ENCODE assay signal across 10 mouse cellular contexts in the genomic region with DNA sequence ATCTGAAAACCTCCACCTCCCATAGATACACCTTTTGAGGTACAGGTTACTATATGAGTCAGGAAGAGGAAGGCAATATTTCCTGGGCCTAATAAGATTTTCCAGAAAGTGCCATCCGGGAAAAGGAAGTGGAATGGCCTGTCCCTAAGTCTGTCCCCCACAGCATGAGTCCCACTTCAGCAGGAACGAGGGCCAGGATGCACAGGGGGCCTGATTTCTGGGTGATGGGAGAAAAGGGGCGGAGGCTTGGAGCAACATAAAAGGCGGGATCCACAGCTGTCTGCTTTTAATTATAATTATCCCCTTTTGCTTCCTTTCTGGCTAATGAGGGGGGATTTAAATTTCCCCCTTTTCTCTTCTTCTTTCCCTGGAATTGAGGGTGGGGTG. TPM values are rescaled to one million over a fixed set of nuclear protein-coding genes. Genes with fewer than 3 reads are reported as not detected.
DNase-seq lines count a peak whose midpoint lies in the region; ATAC-seq lines count a peak whose summit lies in the region.
"Had no signal": no experiment of that assay in that cellular context is flagged by ENCODE, and none has a peak within 500 bp of the region (broad histone marks: within the 10 kb centered on the region; RNA-seq: fewer than 3 reads in every experiment).

No protein-coding gene starts in this region.

- H3K4me2 ChIP-seq in midbrain, embryonic 16.5 days (ENCODE audit: low read length), result no peak overlapping the region

- H3K36me3 ChIP-seq in forebrain, embryonic 10.5 days (replicated peaks), result peaks cover 11% of the 10 kb centered on the region
- H3K36me3 ChIP-seq in hindbrain, embryonic 10.5 days, result no peaks in the 10 kb centered on the region
- H3K36me3 ChIP-seq in midbrain, embryonic 16.5 days (ENCODE audit: control insufficient read depth, insufficient read depth, low read length), result no peaks in the 10 kb centered on the region

- no peaks in the 10 kb centered on the region for H3K9me3 ChIP-seq in forebrain, embryonic 10.5 days
- H3K9me3 ChIP-seq in hindbrain, embryonic 10.5 days, result no peaks in the 10 kb centered on the region
- no peaks in the 10 kb centered on the region for H3K9me3 ChIP-seq in midbrain, embryonic 16.5 days (replicated peaks; ENCODE audit: control insufficient read depth, low read length, poor library complexity, severe bottlenecking)

- peaks cover 100% of the 10 kb centered on the region for H3K4me1 ChIP-seq in forebrain, embryonic 10.5 days
- peaks cover 84% of the 10 kb centered on the region for H3K4me1 ChIP-seq in hindbrain, embryonic 10.5 days (replicated peaks)
- peaks cover 32% of the 10 kb centered on the region for H3K4me1 ChIP-seq in midbrain, embryonic 16.5 days (ENCODE audit: control insufficient read depth, insufficient read depth, low read length)

- peak; percentile 17 to 32 for DNase-seq in frontal cortex, postnatal 36 days (ENCODE audit: low spot score in 2 of 2)
- no peak for DNase-seq in frontal cortex, postnatal 25 days (ENCODE audit: low spot score in 2 of 2)
- DNase-seq in forebrain, embryonic 10.5 days (ENCODE audit: extremely low spot score, low spot score), result peak; percentile 61
- no peak for DNase-seq in hindbrain, embryonic 10.5 days (ENCODE audit: low spot score)
- DNase-seq in embryo, embryonic 10.5 days (ENCODE audit: low spot score), result no peak
- DNase-seq in testis, postnatal 14 days (ENCODE audit: low spot score), result no peak
- DNase-seq: gastrocnemius, postnatal 36 days; kidney, adult 11 months had no signal

- peak overlapping the region; percentile 98 for H3K27ac ChIP-seq in forebrain, embryonic 10.5 days
- H3K27ac ChIP-seq in hindbrain, embryonic 10.5 days, result peak overlapping the region; percentile 86
- H3K27ac ChIP-seq in midbrain, embryonic 16.5 days (ENCODE audit: low read length), result peak overlapping the region; percentile 94

- peaks cover 100% of the 10 kb centered on the region for H3K27me3 ChIP-seq in forebrain, embryonic 10.5 days (ENCODE audit: poor library complexity, severe bottlenecking)
- H3K27me3 ChIP-seq in hindbrain, embryonic 10.5 days (ENCODE audit: insufficient read depth, poor library complexity, severe bottlenecking), result peaks cover 100% of the 10 kb centered on the region
- H3K27me3 ChIP-seq in midbrain, embryonic 16.5 days (ENCODE audit: control insufficient read depth, insufficient read depth, low read depth, low read length), result peaks cover 4% of the 10 kb centered on the region

- ATAC-seq in midbrain, embryonic 16.5 days, result 0 out of 2 replicates have a peak, but pooled peaks have one; percentile 2
- ATAC-seq: activated CD4-positive, CD25-positive, alpha-beta regulatory T cell, adult 4 months had no signal

- WGBS in forebrain, embryonic 10.5 days, result 2% methylated on average over 4 of the region's 4 CpGs
- WGBS in hindbrain, embryonic 10.5 days, result 6% methylated on average over 4 of the region's 4 CpGs
- 17% methylated on average over 4 of the region's 4 CpGs for WGBS in midbrain, embryonic 16.5 days

- peak overlapping the region; percentile 28; the same call in 1 of the 2 replicates for H3K9ac ChIP-seq in midbrain, embryonic 16.5 days (ENCODE audit: low read depth, low read length)

- peak overlapping the region; percentile 78 for H3K4me3 ChIP-seq in forebrain, embryonic 10.5 days
- peak overlapping the region; percentile 34 for H3K4me3 ChIP-seq in hindbrain, embryonic 10.5 days
- no peak overlapping the region for H3K4me3 ChIP-seq in midbrain, embryonic 16.5 days (ENCODE audit: low read depth, low read length)

RNA-seq across cellular contexts. Expression of gene Rhbg, which starts 49.3 kb away (rescaled TPM):
- 0.37 and 0.38 TPM in 2 replicates for polyA plus RNA-seq in forebrain, embryonic 10.5 days (2016; fragmentation: Nextera tagmentation; extraction: Ambion mirVana)
- polyA plus RNA-seq in hindbrain, embryonic 10.5 days (2016; fragmentation: Nextera tagmentation; extraction: Ambion mirVana), result not detected in 2 replicates
- 0.18 and 0.21 TPM in 2 replicates for polyA plus RNA-seq in midbrain, embryonic 16.5 days (2015; fragmentation: Nextera tagmentation; extraction: Ambion mirVana)
- polyA plus RNA-seq: activated CD4-positive, CD25-positive, alpha-beta regulatory T cell, adult 4 months had no signal

Comparison
In these comparisons a context has a peak if more than half of its experiments do, and no peak if none do; other contexts are left out.
1. DNase-seq: peak in frontal cortex, postnatal 36 days (2 of 2) and forebrain, embryonic 10.5 days (single experiment); none in frontal cortex, postnatal 25 days (0 of 2), hindbrain, embryonic 10.5 days (single experiment), embryo, embryonic 10.5 days (single experiment) and testis, postnatal 14 days (single experiment).
2. Peak in every context shown above with its lines, with median percentiles within 50 percentile points of each other: H3K27ac ChIP-seq.